Mouse (Mus musculus) brown adipose tissue, adult 24 weeks (tissue): Measurements from ENCODE around the gene Ipo5. TPM values are rescaled to one million over a fixed set of nuclear protein-coding genes. Genes with fewer than 3 reads are reported as not detected.
A peak's percentile ranks its signal among the peaks of the same experiment; 100 is the strongest.

Experiments
- H3K27ac ChIP-seq: fragments of 200-500 bp; replicated peaks from 2 replicates; pipeline ENCODE4 v1.5.1; 2012; ENCODE audit warnings: low read depth, mild to moderate bottlenecking, low read length
- H3K4me1 ChIP-seq: fragments of 200-500 bp; 2 replicates; pipeline ENCODE4 v1.6.1; 2012; ENCODE audit warnings: low read length, mixed read lengths; ENCODE audit not compliant: control insufficient read depth, insufficient read depth, insufficient read length
- H3K4me3 ChIP-seq: fragments of 200-500 bp; 2 replicates; pipeline ENCODE4 v1.5.1; 2012; ENCODE audit warnings: low read depth, mild to moderate bottlenecking, low read length, moderate library complexity; ENCODE audit not compliant: insufficient read depth
- polyA plus RNA-seq: library from polyadenylated mRNA; stranded (reverse); fragments of >200 nt; gene quantifications from 2 replicates; pipeline ENCODE4 v1.2.4, GENCODE M21; 2012; ENCODE audit not compliant: missing spikeins, insufficient read depth, insufficient read length

Gene Ipo5
- 26.8 and 27.1 TPM in 2 replicates for polyA plus RNA-seq

DNA sequence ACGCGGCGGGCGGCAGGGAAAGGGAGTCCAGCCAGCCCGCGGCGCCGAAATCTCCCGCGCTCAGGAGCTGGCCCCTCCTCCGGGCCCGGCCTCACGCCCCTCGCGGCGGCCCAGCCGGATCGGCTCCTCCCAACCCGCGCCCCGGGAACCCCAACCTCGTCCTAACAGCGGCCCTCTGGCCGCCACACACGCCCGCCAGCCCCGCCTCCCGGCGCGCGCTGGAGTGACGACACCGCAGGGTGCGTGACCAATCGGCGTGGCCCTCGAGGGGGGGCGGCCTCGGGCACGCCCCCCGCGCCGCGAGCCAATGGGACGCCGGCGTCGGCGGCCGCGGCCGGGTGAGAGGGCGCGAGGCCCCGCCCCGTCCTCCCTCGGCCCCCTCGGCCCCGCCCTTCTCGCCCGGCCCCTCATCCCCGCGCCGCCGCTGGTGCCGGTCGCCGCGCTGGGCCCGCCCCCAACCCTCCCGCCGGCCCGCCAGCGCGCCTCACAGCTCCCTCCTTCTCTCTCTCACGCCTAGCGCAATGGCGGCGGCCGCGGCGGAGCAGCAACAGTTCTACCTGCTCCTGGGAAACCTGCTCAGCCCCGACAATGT is at the start of gene Ipo5:
Gene Ipo5, plus strand, starts transcription at position 492 of the 592 bp plus-strand sequence.
- no peaks in the 10 kb centered on the region; the same call in 1 of the 2 replicates for H3K4me1 ChIP-seq
- H3K4me3 ChIP-seq, result peak within 1 kb of the TSS; percentile 97
- H3K27ac ChIP-seq, result peak within 1 kb of the TSS; percentile 79

DNA sequence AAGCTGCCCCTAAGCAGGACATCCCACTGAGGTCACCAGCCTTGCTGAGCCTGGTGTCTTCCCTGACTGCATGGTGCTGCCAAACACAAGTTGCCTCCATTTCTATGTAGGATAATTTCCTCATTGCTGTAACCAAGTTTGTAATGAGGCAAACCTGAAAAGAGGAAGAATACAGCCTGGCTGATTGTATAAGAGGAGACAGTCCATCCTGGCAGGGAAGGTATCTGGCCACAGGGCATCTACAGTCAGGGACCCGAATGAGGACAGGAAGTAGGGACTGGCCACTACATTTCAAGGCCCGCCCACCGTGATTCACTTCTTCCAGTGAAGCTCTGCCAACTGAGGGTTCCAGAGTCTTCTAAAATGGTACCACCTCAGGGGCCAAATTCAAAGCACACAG is 47.8 kb upstream of the Ipo5 start:
- Histone ChIP-seq H3K27ac (no peak overlapping the region), H3K4me1 (no peaks in the 10 kb centered on the region), H3K4me3 (no peak overlapping the region)

DNA sequence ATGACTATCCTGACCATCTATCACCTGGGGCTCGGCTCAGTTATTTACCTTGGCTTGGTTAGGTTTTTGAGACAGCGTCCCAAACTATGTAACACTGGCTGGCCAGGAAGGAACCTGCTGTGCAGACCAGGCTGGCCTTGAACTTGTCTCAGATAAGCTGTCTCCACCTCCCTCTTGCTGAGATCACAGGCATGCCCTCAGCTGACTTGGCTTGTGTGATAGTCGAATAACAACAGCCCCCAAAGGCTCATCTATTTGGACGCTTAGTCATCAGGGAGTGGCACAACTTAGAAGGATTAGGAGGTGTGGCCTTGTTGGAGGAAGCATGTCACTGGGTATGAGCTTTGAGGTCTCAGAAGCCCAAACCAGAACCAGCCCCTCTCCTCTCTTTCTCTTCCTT is 46.1 kb upstream of the Ipo5 start:
- Histone ChIP-seq H3K4me1 (no peaks in the 10 kb centered on the region; the same call in 1 of the 2 replicates), H3K4me3 (no peak overlapping the region), H3K27ac (no peak overlapping the region)

DNA sequence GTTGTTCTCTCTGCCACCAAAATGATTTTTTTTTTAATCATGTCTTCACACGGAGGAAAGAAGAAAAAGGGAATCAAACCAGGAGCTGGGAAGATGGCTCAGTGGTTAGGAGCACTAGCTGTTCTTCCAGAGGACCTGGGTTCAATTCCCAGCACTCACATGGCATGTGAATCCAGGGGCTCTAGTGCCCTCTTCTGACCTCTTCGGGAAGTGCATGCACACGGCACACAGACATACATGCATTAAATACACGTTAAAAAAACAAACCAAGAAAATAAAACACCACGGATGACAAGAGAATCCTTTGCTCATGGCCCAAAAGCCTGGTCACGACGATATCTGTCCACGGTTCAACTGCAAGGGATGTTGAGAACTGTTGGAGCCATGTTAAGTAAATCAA is 44.5 kb upstream of the Ipo5 start:
- no peak overlapping the region for H3K4me3 ChIP-seq
- H3K27ac ChIP-seq, result no peak overlapping the region
- no peaks in the 10 kb centered on the region; the same call in 1 of the 2 replicates for H3K4me1 ChIP-seq

DNA sequence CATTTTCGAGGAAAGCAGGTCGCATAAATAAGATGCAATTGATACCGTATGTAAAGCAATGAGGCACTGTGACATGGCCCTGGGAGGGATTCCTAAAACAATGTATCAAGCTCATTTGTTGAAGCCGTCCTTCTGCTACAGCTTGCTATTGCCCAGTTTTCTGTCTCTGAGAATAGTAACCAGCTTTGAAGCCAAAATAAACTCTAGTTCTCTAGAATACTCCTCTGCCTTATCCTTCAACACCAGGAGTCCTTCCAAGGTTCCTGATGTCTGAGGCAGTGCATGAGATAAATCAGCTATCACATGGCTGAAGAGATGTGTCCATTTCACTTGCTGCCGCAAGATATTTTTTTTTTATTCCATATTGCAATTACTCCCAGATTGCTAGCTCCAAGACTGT is 43.9 kb upstream of the Ipo5 start:
- Histone ChIP-seq H3K4me1 (no peaks in the 10 kb centered on the region; the same call in 1 of the 2 replicates), H3K27ac (no peak overlapping the region), H3K4me3 (no peak overlapping the region)

DNA sequence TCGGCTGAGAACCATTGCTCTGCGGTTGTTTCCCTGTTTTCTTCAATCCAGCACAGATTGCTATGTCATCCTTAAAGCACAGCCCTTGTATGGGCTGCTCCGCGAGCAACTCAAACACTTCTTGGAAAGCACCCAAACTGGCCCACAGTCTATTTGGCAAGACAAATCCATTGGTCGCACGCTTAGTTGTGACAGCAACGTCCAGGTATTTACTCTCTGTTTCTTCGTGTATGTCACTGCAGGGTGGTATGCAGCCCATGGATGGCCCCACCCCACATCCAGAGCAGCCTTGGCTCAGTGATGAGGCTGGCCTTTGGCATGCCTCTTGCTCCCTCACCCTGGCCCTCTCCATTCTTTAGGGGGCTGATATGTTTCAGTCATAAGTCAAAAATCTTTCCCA is 42.5 kb upstream of the Ipo5 start:
- Histone ChIP-seq H3K4me1 (no peaks in the 10 kb centered on the region; the same call in 1 of the 2 replicates), H3K4me3 (no peak overlapping the region), H3K27ac (no peak overlapping the region)

DNA sequence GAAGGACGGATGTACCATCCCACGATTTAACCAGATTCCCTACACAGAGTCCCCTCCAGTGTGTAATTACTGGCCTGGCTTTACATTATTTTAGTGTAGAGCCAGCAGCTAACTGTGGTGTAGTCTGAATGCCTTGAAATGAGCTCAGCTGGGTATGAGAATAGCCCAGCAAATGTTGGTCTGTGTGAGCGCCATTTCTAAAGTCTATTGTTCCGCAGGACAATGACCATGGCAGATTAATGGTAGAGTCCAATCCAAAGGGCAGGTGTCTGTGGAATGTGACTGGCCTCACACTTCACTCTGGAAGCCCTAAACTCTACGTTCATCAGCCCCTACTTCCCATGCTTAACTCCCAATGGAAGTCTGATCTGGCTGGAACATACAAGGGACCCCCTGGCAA is 40.3 kb upstream of the Ipo5 start:
- Histone ChIP-seq H3K27ac (no peak overlapping the region), H3K4me1 (no peaks in the 10 kb centered on the region; the same call in 1 of the 2 replicates), H3K4me3 (no peak overlapping the region)

DNA sequence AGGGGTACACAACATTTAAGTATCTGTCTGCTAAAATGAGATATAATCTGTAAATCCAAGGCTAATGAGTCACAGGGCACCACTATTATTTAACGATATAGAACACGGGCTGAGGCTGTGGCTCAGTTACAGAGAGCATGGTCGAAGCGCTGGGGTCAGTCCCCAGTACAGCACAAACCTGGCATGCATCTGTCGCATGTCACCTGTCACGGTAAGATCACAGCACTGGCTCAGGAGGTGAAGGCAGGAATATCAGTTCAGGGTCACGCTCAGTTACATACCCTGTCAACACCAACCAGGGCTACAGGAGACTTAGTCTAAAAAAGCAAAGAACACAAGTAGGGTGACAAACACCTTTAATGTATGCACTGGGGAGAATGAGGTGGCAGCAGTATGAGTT is 36.6 kb upstream of the Ipo5 start:
- H3K27ac ChIP-seq, result no peak overlapping the region
- no peak overlapping the region for H3K4me3 ChIP-seq
- H3K4me1 ChIP-seq, result no peaks in the 10 kb centered on the region

DNA sequence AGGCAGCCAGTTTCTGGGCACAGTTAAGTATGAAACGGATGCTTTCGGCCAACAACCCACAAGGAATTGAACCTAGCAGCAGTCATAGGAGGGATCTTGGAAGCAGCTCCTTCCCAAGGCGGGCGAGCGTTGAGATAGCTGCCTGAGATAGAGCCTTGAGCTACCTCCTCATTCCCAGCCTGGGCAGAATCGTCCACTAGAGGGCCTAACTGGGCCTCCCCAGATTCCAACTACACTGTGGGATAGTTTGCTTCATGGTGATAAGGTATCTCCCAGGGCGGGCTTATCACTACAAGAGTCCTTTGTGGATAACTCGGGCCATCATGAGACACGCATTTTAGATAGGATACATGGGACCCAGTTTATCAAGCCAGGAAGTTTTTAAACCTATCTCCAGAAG is 35.9 kb upstream of the Ipo5 start:
- Histone ChIP-seq H3K4me1 (no peaks in the 10 kb centered on the region), H3K4me3 (no peak overlapping the region), H3K27ac (no peak overlapping the region)

DNA sequence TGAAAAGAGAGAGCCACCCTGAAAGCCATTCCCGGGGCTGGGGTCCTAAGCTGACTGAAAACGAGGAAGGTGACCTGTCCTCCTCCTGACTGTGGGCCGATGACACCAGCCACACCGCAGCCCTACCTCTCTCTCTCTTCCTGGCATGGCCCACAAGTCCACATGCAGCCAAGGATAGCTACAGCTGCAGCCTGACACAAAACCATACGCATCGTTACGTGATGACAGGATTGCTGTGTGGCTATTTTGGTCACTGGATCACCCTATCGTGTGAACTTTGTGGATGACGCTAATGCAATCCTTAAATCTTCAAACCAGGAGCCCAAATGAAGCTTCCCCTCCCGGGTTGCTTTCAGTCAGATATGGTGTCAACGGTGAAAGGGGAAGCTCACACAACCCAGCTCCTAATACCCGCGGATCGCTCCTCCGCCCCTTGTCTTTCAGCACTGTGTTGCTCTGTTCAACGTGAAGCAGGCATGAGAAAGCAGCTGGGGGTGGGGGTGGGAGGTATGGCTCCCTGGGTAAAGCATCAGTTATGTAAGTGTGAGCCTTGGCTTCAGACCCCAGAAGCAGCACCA is 35.1 kb upstream of the Ipo5 start:
- H3K27ac ChIP-seq, result no peak overlapping the region

DNA sequence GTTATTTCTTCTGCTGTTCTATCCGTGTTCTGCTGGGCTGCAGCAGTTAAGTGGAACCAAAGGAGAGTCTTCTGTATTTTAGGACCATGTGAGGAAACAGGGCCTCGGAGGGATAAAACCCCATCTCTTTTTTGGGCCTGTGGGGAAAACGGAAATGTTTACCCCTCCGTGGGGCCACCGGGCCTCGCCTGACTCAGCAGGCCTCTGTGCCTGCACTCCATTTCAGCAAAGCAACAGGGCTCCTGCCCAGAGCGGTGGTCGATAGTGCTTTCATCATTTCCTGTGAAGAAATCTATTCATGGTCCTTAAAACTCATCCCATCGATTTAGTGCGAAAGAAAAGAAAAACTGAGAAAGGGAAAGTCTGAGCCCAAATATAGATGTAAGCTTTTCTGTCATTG is 33.9 kb upstream of the Ipo5 start:
- no peaks in the 10 kb centered on the region for H3K4me1 ChIP-seq
- no peak overlapping the region for H3K27ac ChIP-seq
- no peak overlapping the region for H3K4me3 ChIP-seq

More for the DNA sequence above, 35.1 kb upstream of the Ipo5 start:
- H3K4me3 ChIP-seq, result no peak overlapping the region
- no peaks in the 10 kb centered on the region for H3K4me1 ChIP-seq

DNA sequence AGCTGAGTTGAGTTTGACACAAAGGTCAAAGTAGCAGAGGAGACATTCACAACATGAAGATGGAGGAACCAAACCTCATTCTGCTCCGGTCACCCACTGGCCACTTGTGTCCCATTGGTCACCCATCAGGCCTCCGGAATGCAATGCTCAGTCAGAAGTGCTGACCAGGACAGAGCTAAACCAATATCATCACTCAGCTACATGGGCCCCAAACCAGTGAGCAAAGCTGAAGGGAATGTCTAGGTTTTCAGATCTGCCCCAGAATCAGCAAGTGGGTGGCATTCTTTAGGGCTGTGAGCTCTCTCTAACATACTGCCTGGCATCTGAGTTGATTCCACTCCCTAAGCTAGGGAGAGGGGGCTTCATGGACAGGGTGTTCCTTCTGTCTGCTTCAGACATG is 32.0 kb upstream of the Ipo5 start:
- Histone ChIP-seq H3K4me3 (no peak overlapping the region), H3K27ac (no peak overlapping the region), H3K4me1 (no peaks in the 10 kb centered on the region)

DNA sequence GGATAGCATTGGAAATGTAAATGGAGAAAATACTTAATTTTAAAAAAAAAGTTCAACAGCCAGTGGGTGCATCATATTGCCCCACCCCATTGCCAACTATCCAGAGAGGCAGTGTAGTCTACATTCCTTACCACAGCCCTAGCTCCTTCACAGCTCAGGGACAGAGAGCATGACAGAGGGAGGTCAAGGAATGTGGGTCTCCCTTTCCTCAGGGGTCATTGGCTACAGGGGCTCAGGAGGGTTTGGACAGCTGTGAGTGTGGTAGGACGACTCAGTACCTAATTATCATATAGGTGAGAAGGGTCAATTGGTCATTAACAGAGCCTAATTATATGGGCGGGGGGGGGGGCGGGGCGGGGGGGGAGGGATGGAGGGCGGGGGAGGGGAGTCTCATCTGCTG is 30.4 kb upstream of the Ipo5 start:
- no peak overlapping the region for H3K27ac ChIP-seq
- H3K4me3 ChIP-seq, result no peak overlapping the region
- no peaks in the 10 kb centered on the region for H3K4me1 ChIP-seq

DNA sequence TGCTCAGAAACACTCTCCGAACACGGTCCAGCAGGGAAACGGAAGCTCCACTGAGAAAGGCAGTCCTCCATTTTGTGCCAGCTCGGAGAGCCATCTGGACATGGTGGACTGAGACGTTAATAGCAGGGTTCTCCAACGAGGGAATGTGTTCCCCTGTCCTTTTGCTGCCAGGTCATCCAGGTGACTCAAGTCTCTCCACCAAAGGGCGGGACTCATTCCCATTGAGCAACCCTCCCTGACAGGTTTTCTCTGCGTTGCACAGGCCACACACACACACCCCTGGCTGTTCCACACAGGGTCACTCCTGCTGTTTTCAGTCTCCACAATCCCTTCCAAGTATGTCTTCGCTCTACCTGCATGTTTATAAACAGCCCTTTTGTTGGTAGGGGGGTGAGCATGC is 30.0 kb upstream of the Ipo5 start:
- Histone ChIP-seq H3K4me1 (no peaks in the 10 kb centered on the region), H3K27ac (no peak overlapping the region), H3K4me3 (no peak overlapping the region)

DNA sequence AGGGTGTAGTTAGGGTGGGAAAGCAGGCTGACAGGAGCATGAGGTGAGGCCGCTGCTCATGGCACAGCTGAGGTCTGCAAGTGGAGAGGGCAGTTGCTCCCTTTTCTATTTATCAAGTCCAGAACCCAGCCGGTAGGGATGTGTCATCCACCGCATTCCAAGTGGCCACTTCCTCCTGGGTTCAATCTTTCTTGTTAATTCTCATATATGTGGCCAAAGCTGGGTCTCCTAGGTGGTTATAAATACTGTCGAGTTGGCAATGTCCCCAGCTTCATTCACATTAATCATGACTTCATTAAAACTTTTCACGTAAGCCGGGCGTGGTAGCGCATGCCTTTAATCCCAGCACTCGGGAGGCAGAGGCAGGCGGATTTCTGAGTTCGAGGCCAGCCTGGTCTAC is 22.3 kb upstream of the Ipo5 start:
- Histone ChIP-seq H3K27ac (no peak overlapping the region), H3K4me1 (no peaks in the 10 kb centered on the region), H3K4me3 (no peak overlapping the region)

DNA sequence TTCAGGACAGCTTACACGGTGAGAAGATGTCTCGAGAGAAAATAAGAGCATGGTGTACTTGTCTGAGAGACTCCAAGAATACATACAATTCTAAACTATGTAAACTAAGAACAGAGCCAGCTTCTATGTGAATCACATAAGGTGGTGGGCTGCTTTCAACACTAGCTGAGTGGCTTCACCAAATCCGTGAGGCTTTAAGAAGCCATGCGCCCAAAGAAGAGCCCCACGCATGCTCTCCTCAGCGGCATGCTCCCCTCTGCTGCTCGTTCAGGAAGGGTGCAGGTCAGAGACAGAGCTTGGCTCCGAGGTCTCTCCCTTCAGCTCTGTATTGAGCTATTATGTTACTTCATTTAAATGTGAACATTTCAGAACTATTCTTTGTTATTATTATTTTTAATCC is 18.7 kb upstream of the Ipo5 start:
- Histone ChIP-seq H3K27ac (no peak overlapping the region), H3K4me3 (no peak overlapping the region), H3K4me1 (no peaks in the 10 kb centered on the region)
